Mouse (Mus musculus) adipocyte (in vitro differentiated cells): ENCODE data around the gene Bcas2.
"Not testable (repeated sequence)": the region's sequence is repeated elsewhere in the genome, so short reads cannot be mapped to it uniquely, and the experiment has no call there.

Experiments
- DNase-seq: peaks from one replicate; pipeline ENCODE4 v3.0.0-alpha.2; 2016; ENCODE audit warnings: low spot score

Gene Bcas2

GRCm38 (mm10) chr3:103159232-103159900, 12.1 kb upstream of the Bcas2 start:
- DNase-seq, result no peak

- peak; percentile 89 for DNase-seq
Observed at GRCm38 (mm10) chr3:103169771-103170170, 1.7 kb upstream of the Bcas2 start.

GRCm38 (mm10) chr3:103172615-103173014, 1.2 kb downstream of the Bcas2 start:
- no peak for DNase-seq

- no peak for DNase-seq
Observed at GRCm38 (mm10) chr3:103176740-103177139, 5.3 kb downstream of the Bcas2 start.

DNA sequence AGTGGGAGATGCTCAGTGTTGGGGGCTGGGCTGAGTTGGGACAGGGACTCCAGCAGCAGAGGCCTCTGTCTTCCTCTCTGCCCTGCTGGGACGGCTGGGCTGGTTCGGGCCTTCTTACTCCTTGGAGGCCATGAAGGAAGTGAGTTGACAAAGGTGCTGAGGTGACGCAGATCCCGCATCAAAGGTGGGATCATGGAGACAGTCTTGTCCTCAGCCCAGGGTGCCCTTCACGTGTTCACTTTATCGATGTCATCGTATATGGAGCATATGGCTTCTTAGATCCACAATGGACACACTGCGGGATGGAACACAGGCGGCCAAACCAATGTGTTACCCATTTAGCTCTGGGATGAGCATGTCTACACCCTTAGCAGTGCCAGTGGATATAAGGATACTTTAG, 8.1 kb downstream of the Bcas2 start:
- DNase-seq, result no peak

DNA sequence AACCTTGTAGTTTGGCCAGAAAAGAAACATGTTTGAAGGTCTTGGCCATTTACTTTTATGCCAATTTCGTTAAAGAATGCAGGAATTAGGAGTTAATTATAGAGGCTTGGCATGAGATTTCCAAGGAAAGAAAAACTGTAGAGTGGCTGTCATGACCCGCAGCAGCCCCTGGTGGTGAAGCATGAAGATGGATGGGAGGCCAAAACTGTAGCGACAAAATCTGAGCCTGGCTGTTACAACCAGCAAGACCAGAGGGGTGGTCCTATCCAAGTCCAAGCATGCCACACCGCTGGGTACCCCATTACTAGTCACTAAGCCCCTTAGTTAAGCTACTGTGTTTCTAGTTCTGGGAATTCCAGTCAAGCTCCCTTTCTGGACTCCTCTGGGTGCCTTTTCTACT, 9.7 kb downstream of the Bcas2 start:
- DNase-seq, result no peak

GRCm38 (mm10) chr3:103182821-103183220, 11.4 kb downstream of the Bcas2 start:
- no peak for DNase-seq

DNA sequence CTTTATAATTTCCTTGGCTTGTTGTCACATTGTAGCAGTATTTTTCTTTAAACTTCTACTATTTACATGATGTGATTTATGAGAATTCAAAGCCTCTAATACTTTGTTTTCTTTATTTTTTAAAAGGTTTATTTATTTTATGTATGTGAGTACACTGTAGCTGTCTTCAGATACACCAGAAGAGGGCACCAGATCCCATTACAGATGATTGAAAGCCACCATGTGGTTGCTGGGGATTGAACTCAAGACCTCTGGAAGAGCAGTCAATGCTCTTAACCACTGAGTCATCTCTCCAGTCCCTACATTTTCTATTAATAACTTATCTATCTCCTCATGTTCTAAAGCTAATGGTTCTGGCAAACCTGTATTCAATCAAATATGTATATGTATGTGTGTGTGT, 13.0 kb downstream of the Bcas2 start:
- DNase-seq, result not testable (repeated sequence)

- DNase-seq, result no peak
Observed at GRCm38 (mm10) chr3:103188451-103188850, 17.0 kb downstream of the Bcas2 start.

DNA sequence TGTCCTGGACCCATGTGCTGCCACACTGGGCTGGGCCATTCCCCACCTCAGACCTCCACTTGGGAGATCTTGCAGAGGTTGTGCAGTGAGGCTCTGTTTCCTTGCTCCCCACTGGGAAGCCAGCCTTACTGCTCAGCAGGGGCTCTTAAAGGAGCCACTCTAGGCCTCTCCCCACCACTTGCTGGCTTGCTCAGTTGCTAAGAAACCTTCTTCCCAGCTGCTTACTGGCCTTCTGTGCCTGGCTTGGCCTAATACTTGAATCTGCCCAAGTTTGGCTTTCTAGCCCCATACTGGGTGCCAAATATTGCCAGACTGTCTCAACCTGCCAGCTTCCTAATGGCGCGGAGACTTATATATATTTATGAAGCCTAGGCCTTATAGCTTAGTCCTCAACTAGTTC, 17.4 kb downstream of the Bcas2 start:
- no peak for DNase-seq

GRCm38 (mm10) chr3:103192161-103192560, 20.7 kb downstream of the Bcas2 start:
- DNase-seq, result no peak

GRCm38 (mm10) chr3:103193186-103193585, 21.7 kb downstream of the Bcas2 start:
- no peak for DNase-seq

DNA sequence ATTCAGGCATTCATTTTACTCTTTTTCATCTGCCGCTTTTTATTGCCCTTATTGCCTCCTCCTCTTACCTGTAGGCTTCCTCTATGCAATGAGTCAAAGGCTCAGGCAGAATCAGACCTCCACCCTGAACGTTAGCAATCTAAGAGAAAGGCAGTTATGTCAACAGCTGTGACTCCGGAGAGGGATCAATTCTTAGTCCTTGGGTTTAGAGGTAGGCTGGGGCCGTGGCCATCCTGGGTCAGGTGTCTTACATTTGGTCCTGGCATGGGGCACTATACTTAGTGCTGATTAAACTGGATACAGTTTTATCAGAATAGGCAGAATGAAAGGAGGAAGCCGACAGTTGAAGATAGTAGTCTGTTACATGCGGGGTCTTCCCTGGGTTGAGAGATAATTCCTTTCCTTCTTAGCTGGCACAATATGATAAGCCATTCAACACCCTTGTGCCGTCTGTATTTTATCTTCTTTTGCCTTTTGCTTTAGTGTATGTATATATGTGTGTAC, 24.9 kb downstream of the Bcas2 start:
- no peak for DNase-seq

DNA sequence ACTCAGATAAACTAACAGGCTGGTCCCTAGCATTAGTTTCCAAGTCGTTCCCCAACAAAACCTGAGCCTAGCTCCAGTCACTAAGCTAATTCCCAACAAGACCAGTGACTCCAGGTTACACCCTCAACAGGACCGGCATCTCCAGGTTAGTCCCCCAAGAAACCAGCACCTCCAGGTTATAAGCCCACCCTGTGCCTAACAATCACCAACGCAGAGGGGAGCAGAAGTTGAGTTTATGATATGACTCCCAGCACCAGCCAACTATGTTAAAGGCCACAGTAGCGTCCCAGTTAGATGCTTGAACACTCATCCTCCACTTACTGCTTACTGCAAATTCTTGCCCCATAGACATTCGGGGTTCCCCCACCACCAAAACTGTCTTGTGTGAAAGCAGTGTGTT, 27.9 kb downstream of the Bcas2 start:
- DNase-seq, result no peak

DNA sequence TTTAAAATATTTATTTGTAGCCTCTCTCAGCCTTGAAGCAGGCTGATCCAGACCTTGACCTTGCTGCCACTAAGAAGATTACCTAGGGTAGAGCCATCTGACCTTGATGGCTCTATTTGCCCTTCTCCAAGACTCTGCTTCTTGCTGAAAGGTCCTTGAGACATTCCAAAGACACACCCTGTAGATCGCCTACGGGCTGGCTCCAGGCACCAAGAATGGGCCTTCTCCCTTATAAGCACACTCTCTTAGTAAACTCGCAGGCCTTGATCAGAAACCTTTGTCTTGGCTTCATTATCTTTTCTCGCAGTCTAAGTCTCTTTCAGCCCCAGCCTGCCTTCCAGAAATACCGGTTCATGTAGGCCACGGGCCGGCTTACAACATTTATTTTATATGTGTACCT, 29.6 kb downstream of the Bcas2 start:
- DNase-seq, result not testable (repeated sequence)

DNA sequence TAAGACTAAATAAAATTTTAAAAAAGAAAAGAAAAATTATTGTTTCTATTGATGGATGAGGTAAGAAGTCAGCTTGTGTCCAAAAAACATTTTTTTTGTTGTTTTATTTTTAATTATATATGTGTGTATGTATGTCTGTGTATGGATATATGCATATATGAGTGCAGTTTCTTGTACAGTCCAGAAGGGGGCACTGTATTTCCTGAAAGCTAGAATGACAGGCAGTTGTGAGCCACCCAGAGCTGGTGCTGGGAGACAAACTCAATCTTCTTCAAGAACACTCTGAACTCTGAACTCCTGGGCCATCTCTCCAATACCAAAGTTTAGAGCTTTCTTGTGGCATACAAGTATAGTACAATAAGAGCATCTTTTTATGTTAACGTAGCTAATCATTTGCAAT, 32.1 kb downstream of the Bcas2 start:
- DNase-seq, result no peak

- no peak for DNase-seq
Observed at GRCm38 (mm10) chr3:103204445-103204844, 33.0 kb downstream of the Bcas2 start.

DNA sequence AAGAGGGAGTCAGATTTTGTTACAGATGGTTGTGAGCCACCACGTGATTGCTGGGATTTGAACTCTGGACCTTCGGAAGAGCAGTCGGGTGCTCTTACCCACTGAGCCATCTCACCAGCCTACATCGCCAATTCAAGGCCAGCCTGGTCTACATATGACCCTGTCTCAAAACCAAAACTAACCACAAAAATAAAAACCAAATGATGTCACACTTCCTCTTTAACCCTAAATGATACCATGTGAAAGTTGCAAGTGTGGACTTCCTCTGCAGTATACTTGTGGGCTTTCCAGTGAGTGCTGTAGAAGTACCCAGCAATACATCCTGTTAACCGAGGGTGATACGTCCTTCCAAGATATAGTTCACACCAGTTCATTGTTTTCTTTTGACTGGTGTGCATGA, 34.9 kb downstream of the Bcas2 start:
- no peak for DNase-seq

DNA sequence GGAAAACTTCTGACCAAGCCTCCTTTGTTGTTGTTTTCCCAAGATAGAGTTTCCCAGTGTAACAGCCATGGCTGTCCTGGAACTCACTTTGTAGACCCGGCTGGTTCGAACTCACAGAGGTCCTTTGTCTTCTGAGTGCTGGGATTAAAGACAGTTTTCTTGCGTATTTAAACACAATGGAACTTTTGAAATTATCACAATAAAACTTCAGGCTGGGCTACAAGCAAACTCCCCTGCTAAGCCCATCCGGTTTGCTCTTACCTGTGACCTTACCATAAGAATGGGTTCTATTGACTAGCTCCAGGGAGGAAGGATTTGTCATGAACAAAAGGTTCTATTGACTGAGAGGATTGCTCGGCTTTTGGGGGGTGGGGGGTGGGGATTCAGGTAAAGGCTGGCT, 36.3 kb downstream of the Bcas2 start:
- no peak for DNase-seq

DNA sequence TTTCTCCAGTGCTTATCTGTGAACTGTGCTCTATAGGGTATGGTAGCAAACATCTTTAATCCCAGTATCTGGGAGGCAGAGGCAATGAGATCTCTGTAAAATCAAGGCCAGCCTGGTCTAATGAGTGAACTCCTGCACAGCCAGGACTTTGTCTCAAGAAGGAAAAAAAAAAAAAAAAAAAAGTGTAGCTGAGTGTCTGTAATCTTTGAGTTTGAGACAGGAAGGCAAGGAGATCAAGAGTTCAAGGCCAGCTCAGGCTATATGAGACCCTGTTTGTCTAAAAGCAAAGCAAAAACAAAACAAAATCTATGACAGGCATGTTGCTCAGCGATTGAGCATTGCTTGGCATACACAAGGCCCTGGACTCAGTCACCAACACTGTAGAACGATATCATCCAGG, 36.8 kb downstream of the Bcas2 start:
- DNase-seq, result no peak

GRCm38 (mm10) chr3:103211101-103211500, 39.6 kb downstream of the Bcas2 start:
- no peak for DNase-seq

DNA sequence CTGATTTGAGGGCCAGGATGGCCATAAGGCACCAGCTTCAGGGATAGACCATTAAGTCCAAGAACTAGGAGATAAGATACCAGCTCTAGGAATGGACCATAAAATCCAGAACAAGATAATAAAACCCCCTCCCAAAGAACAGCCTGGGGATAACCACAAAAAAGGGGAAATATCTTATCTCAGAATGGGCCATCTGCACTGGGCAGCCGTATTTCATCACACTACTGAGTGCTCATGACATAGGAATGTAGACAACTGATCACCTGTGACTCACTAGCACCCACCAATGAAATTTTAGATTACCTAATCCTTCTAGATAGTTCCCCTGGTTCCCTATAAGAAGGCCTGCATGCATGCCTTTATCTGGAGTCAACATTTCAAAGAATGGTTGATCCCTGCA, 40.7 kb downstream of the Bcas2 start:
- no peak for DNase-seq

DNA sequence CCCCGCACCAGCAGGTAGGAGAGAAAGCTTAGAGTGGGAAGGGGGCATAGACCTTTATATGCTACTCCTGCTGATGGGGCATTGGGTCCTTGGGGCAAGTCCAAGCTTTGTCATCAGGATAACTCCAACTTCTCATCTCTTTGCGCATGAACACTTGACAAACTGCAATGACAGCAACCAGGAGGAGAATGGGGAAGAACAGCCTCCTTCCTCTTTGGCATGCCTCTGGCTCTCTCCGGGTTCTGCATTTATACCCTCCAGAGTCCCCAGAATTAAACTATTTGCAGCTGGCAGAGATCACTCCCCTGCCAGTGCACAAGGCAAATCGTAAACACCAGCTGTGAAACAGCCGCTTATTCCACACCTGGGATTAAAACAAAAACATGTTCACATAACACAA, 42.1 kb downstream of the Bcas2 start:
- DNase-seq, result no peak

DNA sequence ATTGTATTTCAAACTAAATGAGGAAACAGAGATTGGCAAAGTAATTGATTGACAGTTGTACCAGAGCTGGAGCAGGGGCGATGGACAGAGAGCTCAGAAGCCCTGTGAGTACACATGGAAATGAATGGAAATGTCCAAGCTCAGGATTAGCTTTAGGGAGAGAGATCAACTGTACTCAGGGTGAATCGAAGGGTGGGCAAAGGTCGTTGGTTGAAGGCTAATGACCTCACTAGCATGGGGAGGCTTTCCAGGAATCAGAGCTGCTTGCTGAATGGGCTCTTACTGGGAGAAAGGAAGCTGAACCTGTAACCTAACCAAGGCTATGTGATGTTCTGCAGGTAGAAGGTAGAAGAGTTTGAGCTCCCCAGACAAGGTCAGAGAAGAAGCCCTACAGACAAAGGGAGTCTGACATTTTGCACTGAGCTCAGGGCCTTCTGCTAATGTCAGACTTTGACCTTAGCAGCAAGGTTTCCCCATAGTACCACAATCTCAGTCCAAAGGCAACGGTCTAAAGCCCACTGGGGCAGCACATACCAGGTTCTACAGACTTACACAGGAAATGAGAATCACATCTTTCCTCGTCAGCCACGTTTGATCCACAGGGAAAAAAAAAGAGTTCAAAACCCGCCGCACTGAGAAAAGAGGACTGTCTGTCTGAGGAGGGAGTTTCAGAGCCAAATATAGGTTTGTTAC, 43.3 kb downstream of the Bcas2 start:
- no peak for DNase-seq
